Mouse (Mus musculus): ENCODE data around the gene Pde6h. TPM values are rescaled to one million over a fixed set of nuclear protein-coding genes. Genes with fewer than 3 reads are reported as not detected.

Gene Pde6h
- total and polyA plus RNA-seq, 3 experiments, result 0.04 to 0.30 TPM; not detected in 1

- peaks cover 43% of the 10 kb centered on the region for H3K79me2 ChIP-seq (replicated peaks; ENCODE audit: control insufficient read depth, extremely low read depth, insufficient read depth, poor library complexity, severe bottlenecking)
- DNase-seq (ENCODE audit: extremely low read depth), result peak; percentile 92
- peaks cover 17 to 54% of the 10 kb centered on the region in 2 experiments for H3K4me1 ChIP-seq (ENCODE audit: control insufficient read depth in 1 of 2, insufficient read depth in 2 of 2)
- TF ChIP-seq SMC3 (IDR thresholded peaks at IDR 0.05; ENCODE audit: low read depth, low read length) (no peak), GABPA (IDR thresholded peaks at IDR 0.05; ENCODE audit: insufficient replicate concordance, low read depth, low read length) (no peak), UBTF (IDR thresholded peaks at IDR 0.05; ENCODE audit: low read depth, low read length) (no peak), POLR2AphosphoS2 (IDR thresholded peaks at IDR 0.05; ENCODE audit: low read depth, low read length) (0 out of 2 replicates have a peak, but pooled peaks have one; percentile 20), BHLHE40 (IDR thresholded peaks at IDR 0.05; ENCODE audit: low read depth, low read length) (peak; percentile 92), EP300 (IDR thresholded peaks at IDR 0.05; ENCODE audit: low read length) (0 out of 2 replicates have a peak, but pooled peaks have one; percentile 67), SIN3A (IDR thresholded peaks at IDR 0.05; ENCODE audit: low read length) (peak; percentile 69), IRF4 (IDR thresholded peaks at IDR 0.05; ENCODE audit: low read depth, low read length) (no peak), MEF2A (IDR thresholded peaks at IDR 0.05; ENCODE audit: borderline replicate concordance, low read depth, low read length) (peak; percentile 49; the same call in 1 of the 2 replicates), KAT2A (IDR thresholded peaks at IDR 0.05; ENCODE audit: insufficient replicate concordance, low read length) (no peak), NRF1 (IDR thresholded peaks at IDR 0.05; ENCODE audit: low read depth, low read length) (peak; percentile 49), CHD2 (IDR thresholded peaks at IDR 0.05; ENCODE audit: low read length) (no peak), RCOR1 (conservative IDR thresholded peaks at IDR 0.05; ENCODE audit: low read depth, low read length) (no peak), CHD1 (IDR thresholded peaks at IDR 0.05; ENCODE audit: low read depth, low read length) (no peak), MAX (IDR thresholded peaks at IDR 0.05; ENCODE audit: low read length) (peak; percentile 97), JUN (IDR thresholded peaks at IDR 0.05; ENCODE audit: insufficient read depth, low read depth, low read length) (no peak), CTCF (conservative IDR thresholded peaks at IDR 0.05 in 1 of 2, IDR thresholded peaks at IDR 0.05 in 1 of 2; ENCODE audit: low read depth in 2 of 2, low read length in 2 of 2) (no peak), MAFK (IDR thresholded peaks at IDR 0.05; ENCODE audit: insufficient replicate concordance, low read length) (no peak), JUND (conservative IDR thresholded peaks at IDR 0.05; ENCODE audit: low read depth, low read length) (no peak), TCF12 (IDR thresholded peaks at IDR 0.05; ENCODE audit: low read depth, low read length) (peak; percentile 63; the same call in 1 of the 2 replicates), POLR2A (IDR thresholded peaks at IDR 0.05; ENCODE audit: low read depth, low read length) (peak; percentile 59), TBP (conservative IDR thresholded peaks at IDR 0.05; ENCODE audit: low read depth, low read length) (no peak), MAZ (IDR thresholded peaks at IDR 0.05; ENCODE audit: low read depth, low read length) (0 out of 2 replicates have a peak, but pooled peaks have one; percentile 23), MXI1 (IDR thresholded peaks at IDR 0.05; ENCODE audit: low read depth, low read length) (peak; percentile 93), HCFC1 (IDR thresholded peaks at IDR 0.05; ENCODE audit: low read depth, low read length) (0 out of 2 replicates have a peak, but pooled peaks have one; percentile 26), MYC (IDR thresholded peaks at IDR 0.05; ENCODE audit: low read depth, low read length) (peak; percentile 91; the same call in 1 of the 2 replicates), RAD21 (IDR thresholded peaks at IDR 0.05; ENCODE audit: low read depth, low read length) (no peak), ZNF384 (IDR thresholded peaks at IDR 0.05; ENCODE audit: low read depth, low read length) (no peak), PAX5 (IDR thresholded peaks at IDR 0.05; ENCODE audit: low read length) (no peak), ETS1 (conservative IDR thresholded peaks at IDR 0.05; ENCODE audit: low read depth, low read length) (peak; percentile 76), ZMIZ1 (IDR thresholded peaks at IDR 0.05; ENCODE audit: low read depth, low read length) (peak; percentile 39; the same call in 1 of the 2 replicates), NELFE (IDR thresholded peaks at IDR 0.05; ENCODE audit: low read depth, low read length) (no peak), ZC3H11A (IDR thresholded peaks at IDR 0.05; ENCODE audit: low read depth, low read length) (no peak), USF2 (conservative IDR thresholded peaks at IDR 0.05; ENCODE audit: low read depth, low read length) (peak; percentile 87), ELF1 (IDR thresholded peaks at IDR 0.05; ENCODE audit: low read depth, low read length) (peak; percentile 83), ZKSCAN1 (IDR thresholded peaks at IDR 0.05; ENCODE audit: borderline replicate concordance, low read depth, low read length) (no peak; the same call in 1 of the 2 replicates), USF1 (IDR thresholded peaks at IDR 0.05; ENCODE audit: low read depth, low read length) (peak; percentile 94), E2F4 (IDR thresholded peaks at IDR 0.05; ENCODE audit: insufficient replicate concordance, low read depth, low read length) (no peak)
- in situ Hi-C loops (cut with MboI; ENCODE audit: low pct_ligation_motif_present, low pct_unique_long_range_greater_than_20kb, low sequenced_read_pairs) (no loop called here), dilution Hi-C loops (cut with MboI; ENCODE audit: extremely low pct_ligation_motif_present, extremely low pct_unique_long_range_greater_than_20kb, low sequenced_read_pairs) (no loop called here)
- no peak overlapping the region; the same call in 1 of the 2 replicates for H3K9ac ChIP-seq (ENCODE audit: insufficient read depth, low read depth)
- no peaks in the 10 kb centered on the region for H3K27me3 ChIP-seq (replicated peaks)
- H3K4me2 ChIP-seq (ENCODE audit: insufficient read depth, low read depth, poor library complexity, severe bottlenecking), result peak overlapping the region; percentile 19; the same call in 1 of the 2 replicates
- H3K9me3 ChIP-seq (replicated peaks; ENCODE audit: low read length), result no peaks in the 10 kb centered on the region
- H3K36me3 ChIP-seq (replicated peaks in 1 of 2; ENCODE audit: control insufficient read depth in 1 of 2, insufficient read depth in 1 of 2, low read length in 1 of 2), result peaks cover 88 to 97% of the 10 kb centered on the region in 2 experiments
- peak overlapping the region; percentile 88 for H3K27ac ChIP-seq (ENCODE audit: insufficient read depth, low read depth)
- no peak overlapping the region for H3K4me3 ChIP-seq (replicated peaks in 1 of 3; ENCODE audit: low read depth in 2 of 3, low read length in 2 of 3, poor library complexity in 1 of 3)
Measured at GRCm38 (mm10) chr6:136930677-136931076, 7.0 kb downstream of the Pde6h start.
